Mouse (Mus musculus) megakaryocyte, embryonic 14.5 days (primary cell): ENCODE results near the gene Otud7b. TPM values are rescaled to one million over a fixed set of nuclear protein-coding genes. Genes with fewer than 3 reads are reported as not detected.
A peak's percentile ranks its signal among the peaks of the same experiment; 100 is the strongest.

Experiments
- H3K27me3 ChIP-seq: replicated peaks from 2 replicates; pipeline ENCODE3; 2012; ENCODE audit warnings: inconsistent platforms
- H3K36me3 ChIP-seq: replicated peaks from 2 replicates; pipeline ENCODE3; 2012; ENCODE audit warnings: low read length, inconsistent platforms, mixed read lengths
- H3K4me1 ChIP-seq: 2 replicates; pipeline ENCODE4 v1.6.1; 2012; ENCODE audit warnings: inconsistent platforms
- H3K4me3 ChIP-seq: replicated peaks from 2 replicates; pipeline ENCODE3; 2012; ENCODE audit warnings: moderate library complexity, mild to moderate bottlenecking, inconsistent platforms
- H3K9me3 ChIP-seq: 2 replicates; pipeline ENCODE4 v1.6.1; 2012; ENCODE audit warnings: inconsistent platforms
- FLI1 ChIP-seq: IDR thresholded peaks from 2 replicates; pipeline ENCODE4 v1.6.1; 2012; ENCODE audit warnings: low read length, inconsistent platforms, mixed read lengths
- GATA1 ChIP-seq: IDR thresholded peaks from 3 replicates; pipeline ENCODE4 v1.6.1; 2012; ENCODE audit warnings: mixed read lengths, low read length, inconsistent platforms, borderline replicate concordance
- polyA plus RNA-seq: library from polyadenylated mRNA; stranded (reverse); fragments of >175 nt; gene quantifications from 2 replicates; pipeline ENCODE4 v1.2.3, GENCODE M21; 2012; ENCODE audit warnings: low replicate concordance; ENCODE audit not compliant: insufficient read depth

The Otud7b gene
- polyA plus RNA-seq, 1 experiment, result 12.9 TPM

DNA sequence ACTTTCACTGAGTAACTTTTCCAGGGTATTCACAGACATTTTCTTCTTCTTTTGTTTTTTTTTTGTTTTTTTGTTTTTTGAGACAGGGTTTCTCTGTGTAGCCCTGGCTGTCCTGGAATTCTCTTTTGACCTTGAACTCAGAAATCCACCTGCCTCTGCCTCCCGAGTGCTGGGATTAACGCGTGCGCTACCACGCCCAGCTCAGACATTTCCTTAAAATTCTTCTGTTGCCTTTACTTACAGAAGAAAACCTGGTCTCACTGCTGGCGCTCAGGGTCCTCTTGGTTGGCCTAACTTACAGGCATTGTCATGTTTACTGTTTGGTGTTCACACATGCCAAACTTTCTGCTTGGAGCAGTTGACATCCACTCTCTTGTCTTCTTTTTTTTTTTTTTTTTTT, 70.9 kb downstream of the Otud7b start:
- TF ChIP-seq FLI1, result no peak
- no peak for TF ChIP-seq GATA1
- H3K36me3 ChIP-seq, result peaks cover 62% of the 10 kb centered on the region
- H3K27me3 ChIP-seq, result no peaks in the 10 kb centered on the region
- H3K4me3 ChIP-seq, result peak overlapping the region; percentile 14
- H3K4me1 ChIP-seq, result peaks cover 63% of the 10 kb centered on the region
- no peaks in the 10 kb centered on the region for H3K9me3 ChIP-seq

DNA sequence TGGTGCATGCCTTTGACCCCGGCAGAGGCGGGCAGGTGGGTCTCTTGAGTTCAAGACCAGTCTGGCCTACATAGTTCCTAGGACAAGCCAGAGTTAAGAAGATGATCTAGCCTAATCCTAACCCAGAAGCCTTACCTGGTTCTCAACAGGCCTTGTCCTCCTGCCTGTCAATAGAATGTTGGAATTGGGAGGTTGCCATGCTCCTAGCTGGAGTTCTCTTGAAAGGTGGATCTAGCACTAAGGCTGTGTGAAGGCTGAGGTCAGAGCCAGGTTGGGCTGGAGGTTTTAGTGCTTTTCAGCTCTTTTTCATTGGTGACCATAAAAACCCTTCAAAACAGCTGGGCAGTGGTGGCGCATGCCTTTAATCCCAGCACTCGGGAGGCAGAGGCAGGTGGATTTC, 74.1 kb downstream of the Otud7b start:
- TF ChIP-seq GATA1 (no peak), FLI1 (no peak)
- Histone ChIP-seq H3K4me3 (no peak overlapping the region), H3K9me3 (no peaks in the 10 kb centered on the region), H3K36me3 (peaks cover 50% of the 10 kb centered on the region), H3K27me3 (no peaks in the 10 kb centered on the region), H3K4me1 (peaks cover 72% of the 10 kb centered on the region)

DNA sequence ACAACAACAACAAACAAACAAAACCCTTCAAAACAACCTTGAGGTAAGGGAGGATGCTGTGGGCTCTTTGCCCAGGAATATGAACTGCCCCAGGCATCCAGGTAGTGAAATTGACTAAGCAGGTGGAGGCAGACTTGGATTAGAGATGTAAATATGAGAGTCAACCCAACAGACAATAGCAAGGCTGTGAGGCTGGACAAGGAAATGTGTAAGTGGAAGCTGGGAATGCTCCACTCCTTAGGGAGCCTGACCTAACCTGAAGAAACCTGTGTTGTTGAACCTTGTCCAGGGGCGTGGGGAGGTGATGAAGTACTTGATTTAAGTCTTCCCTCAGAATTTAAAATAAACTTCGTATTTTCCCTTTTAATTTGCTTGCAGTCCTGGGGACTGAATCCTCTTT, 74.6 kb downstream of the Otud7b start:
- H3K4me1 ChIP-seq, result peaks cover 72% of the 10 kb centered on the region
- peaks cover 49% of the 10 kb centered on the region for H3K36me3 ChIP-seq
- H3K27me3 ChIP-seq, result no peaks in the 10 kb centered on the region
- no peak overlapping the region for H3K4me3 ChIP-seq
- TF ChIP-seq FLI1, result no peak
- no peak for TF ChIP-seq GATA1
- no peaks in the 10 kb centered on the region for H3K9me3 ChIP-seq

DNA sequence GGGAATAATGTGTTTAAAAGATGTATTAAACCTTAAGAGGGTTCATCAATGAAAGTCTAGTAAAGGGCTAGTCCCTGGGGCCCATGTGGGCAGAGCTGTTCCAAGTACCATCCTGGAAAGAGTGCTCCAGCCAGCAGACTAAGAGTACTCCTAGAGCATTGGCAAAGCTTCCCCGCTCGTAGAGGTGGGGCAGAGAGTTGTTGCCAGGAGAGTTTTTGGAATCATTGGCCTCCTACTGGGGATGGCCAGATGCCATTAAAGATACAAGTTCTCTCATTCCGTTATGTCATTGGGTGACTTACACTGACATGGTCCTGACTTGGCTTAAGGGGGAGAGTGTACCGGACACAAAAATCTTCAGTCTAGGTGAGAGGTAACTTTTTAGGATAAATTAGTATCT, 75.2 kb downstream of the Otud7b start:
- Histone ChIP-seq H3K27me3 (no peaks in the 10 kb centered on the region), H3K4me3 (no peak overlapping the region), H3K4me1 (peaks cover 71% of the 10 kb centered on the region), H3K9me3 (no peaks in the 10 kb centered on the region), H3K36me3 (peaks cover 43% of the 10 kb centered on the region)
- TF ChIP-seq FLI1 (no peak), GATA1 (no peak)

GRCm38 (mm10) chr3:96180727-96181477, 76.6 kb downstream of the Otud7b start, which contains the start of gene Sv2a:
Sv2a (plus strand) TSS chr3:96181151.
- H3K4me3 ChIP-seq, result peak within 1 kb of the TSS; percentile 92
- H3K9me3 ChIP-seq, result no peaks in the 10 kb centered on the region
- TF ChIP-seq FLI1, result no peak
- no peak for TF ChIP-seq GATA1
- peaks cover 31% of the 10 kb centered on the region for H3K36me3 ChIP-seq
- peaks cover 4% of the 10 kb centered on the region for H3K27me3 ChIP-seq
- H3K4me1 ChIP-seq, result peaks cover 61% of the 10 kb centered on the region

DNA sequence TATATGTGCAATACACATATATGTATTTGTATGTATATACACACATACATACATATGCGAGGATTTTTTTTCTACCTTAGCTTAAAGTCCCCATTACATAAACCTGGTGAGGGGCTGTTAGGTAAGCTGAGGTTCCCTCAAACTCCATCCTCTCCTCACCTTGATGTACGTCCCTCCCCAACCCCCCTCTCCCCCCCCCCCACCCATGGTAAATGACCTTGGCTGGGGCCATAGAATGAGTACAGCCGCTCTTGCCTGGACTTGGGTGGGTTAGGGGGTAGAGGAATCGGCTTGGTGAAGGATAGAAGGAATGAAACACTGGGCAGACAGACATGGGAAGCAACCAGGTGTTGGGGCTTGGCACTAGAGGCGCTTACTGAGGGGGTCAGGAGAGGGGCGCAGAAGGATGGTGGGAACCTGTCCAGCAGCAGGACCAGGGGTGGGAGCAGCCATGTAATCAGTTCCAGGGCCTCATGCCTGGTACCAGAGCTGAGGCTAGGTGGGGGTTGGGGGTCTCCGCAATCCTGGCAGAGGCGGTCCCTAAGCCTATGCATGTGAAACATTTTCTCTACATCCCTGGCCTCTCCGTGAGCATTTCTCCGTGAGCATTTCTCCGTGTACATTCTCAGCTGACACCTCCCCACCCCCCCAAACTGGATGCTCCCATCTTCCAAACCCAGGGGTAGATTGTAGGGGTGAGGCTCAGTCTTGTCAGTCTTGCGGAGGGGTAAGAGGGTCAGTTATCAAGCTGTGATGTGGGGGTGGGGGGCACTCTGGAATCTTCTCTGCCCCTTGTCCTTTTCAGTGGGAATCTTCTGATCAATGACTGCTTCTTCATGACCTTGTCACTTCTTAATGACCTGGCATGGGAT, 77.4 kb downstream of the Otud7b start:
- Histone ChIP-seq H3K27me3 (peaks cover 7% of the 10 kb centered on the region), H3K9me3 (no peaks in the 10 kb centered on the region), H3K4me3 (peak overlapping the region; percentile 92), H3K4me1 (peaks cover 53% of the 10 kb centered on the region), H3K36me3 (peaks cover 22% of the 10 kb centered on the region)
- TF ChIP-seq GATA1 (no peak), FLI1 (no peak)

DNA sequence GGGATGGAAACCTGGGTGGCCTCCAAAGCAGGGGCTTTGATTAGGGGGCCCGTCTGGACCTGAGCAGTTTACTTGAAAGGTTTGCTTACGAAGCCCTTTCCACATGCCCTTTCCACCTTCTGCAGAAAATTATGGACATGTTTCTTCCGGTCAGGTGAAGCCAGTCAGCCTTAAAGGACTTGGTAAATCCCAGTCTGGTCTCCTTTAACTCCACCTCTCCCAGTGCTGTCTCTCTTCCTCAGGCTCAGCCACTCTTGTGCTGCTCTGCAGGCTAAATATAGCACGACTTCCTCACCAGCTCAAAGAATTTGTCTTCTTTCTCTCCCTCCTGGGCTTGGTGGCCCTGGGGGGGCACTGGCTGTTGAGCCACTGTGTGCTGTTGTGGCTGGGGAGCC, 78.1 kb downstream of the Otud7b start:
- Histone ChIP-seq H3K4me1 (peaks cover 53% of the 10 kb centered on the region), H3K4me3 (peak overlapping the region; percentile 46), H3K36me3 (peaks cover 18% of the 10 kb centered on the region), H3K9me3 (no peaks in the 10 kb centered on the region), H3K27me3 (peaks cover 7% of the 10 kb centered on the region)
- TF ChIP-seq FLI1 (no peak), GATA1 (no peak)

DNA sequence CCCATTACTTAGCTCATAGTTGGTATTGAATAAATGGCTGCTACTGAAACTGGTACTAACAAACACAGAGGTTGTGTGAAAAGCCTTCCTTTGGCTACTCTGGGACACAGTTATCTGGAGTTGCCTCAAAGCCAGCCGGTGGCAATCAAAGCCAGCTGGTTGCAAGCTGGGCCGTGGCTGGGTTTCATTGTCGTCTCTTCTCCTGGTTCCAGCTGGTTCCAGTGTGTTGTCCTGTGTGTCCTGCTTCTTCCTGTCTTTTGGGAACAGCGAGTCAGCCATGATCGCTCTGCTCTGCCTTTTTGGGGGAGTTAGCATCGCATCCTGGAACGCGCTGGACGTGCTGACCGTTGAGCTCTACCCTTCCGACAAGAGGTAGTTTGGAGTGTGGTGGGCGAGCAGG, 88.7 kb downstream of the Otud7b start:
- Histone ChIP-seq H3K4me1 (peaks cover 70% of the 10 kb centered on the region), H3K4me3 (no peak overlapping the region), H3K36me3 (peaks cover 45% of the 10 kb centered on the region), H3K9me3 (peaks cover 5% of the 10 kb centered on the region; the same call in 1 of the 2 replicates), H3K27me3 (peaks cover 8% of the 10 kb centered on the region)
- TF ChIP-seq GATA1 (no peak), FLI1 (no peak)

GRCm38 (mm10) chr3:96194966-96195365, 90.6 kb downstream of the Otud7b start:
- peaks cover 5% of the 10 kb centered on the region; the same call in 1 of the 2 replicates for H3K9me3 ChIP-seq
- H3K4me3 ChIP-seq, result no peak overlapping the region
- no peak for TF ChIP-seq GATA1
- TF ChIP-seq FLI1, result no peak
- peaks cover 38% of the 10 kb centered on the region for H3K36me3 ChIP-seq
- H3K4me1 ChIP-seq, result peaks cover 75% of the 10 kb centered on the region
- H3K27me3 ChIP-seq, result peaks cover 8% of the 10 kb centered on the region
